Mouse (Mus musculus) thymus, postnatal 4 days (tissue): ENCODE data around the gene Gm10358.
"Not testable (repeated sequence)": the region's sequence is repeated elsewhere in the genome, so short reads cannot be mapped to it uniquely, and the experiment has no call there.

Experiments used
- DNase-seq: peaks from one replicate; pipeline ENCODE4 v3.0.0; 2021

Gene Gm10358

GRCm38 (mm10) chr8:75406489-75406888 is at the start of gene Gm10358:
Gene Gm10358 (minus strand): TSS chr8:75406589.
- DNase-seq = no peak

- DNase-seq = no peak
These were observed 42.0 kb upstream of the Gm10358 start, which contains the start of gene Iqcm for GRCm38 (mm10) chr8:75448394-75448793. Gene Iqcm (plus strand): TSS chr8:75448694.

GRCm38 (mm10) chr8:75415696-75416095 is 9.3 kb upstream of the Gm10358 start:
- not testable (repeated sequence) for DNase-seq

GRCm38 (mm10) chr8:75384770-75385290 is 21.6 kb downstream of the Gm10358 start:
- DNase-seq = no peak

GRCm38 (mm10) chr8:75375530-75376123 is 30.8 kb downstream of the Gm10358 start:
- DNase-seq = no peak

GRCm38 (mm10) chr8:75372006-75372405 is 34.4 kb downstream of the Gm10358 start:
- no peak for DNase-seq
